Mouse (Mus musculus) spleen, adult 12 weeks (tissue): ENCODE data around the gene Timm23.
"Not testable (repeated sequence)": the region's sequence is repeated elsewhere in the genome, so short reads cannot be mapped to it uniquely, and the experiment has no call there.

Experiments
- DNase-seq: peaks from one replicate; pipeline ENCODE4 v3.0.0; 2022; ENCODE audit warnings: low spot score

Timm23 gene

GRCm38 (mm10) chr14:32165278-32166061, 36.2 kb downstream of the Timm23 start:
- DNase-seq = peak; percentile 82

- no peak for DNase-seq
These were observed 37.3 kb downstream of the Timm23 start for GRCm38 (mm10) chr14:32164173-32165051.

GRCm38 (mm10) chr14:32163203-32163888, 38.4 kb downstream of the Timm23 start:
- DNase-seq = no peak

GRCm38 (mm10) chr14:32162231-32162630, 39.5 kb downstream of the Timm23 start:
- no peak for DNase-seq

GRCm38 (mm10) chr14:32161090-32161885, 40.4 kb downstream of the Timm23 start:
- DNase-seq = no peak

GRCm38 (mm10) chr14:32160563-32160962, 41.1 kb downstream of the Timm23 start:
- no peak for DNase-seq

GRCm38 (mm10) chr14:32159690-32160246, 41.9 kb downstream of the Timm23 start, which contains the start of gene Ncoa4:
Gene Ncoa4, plus strand, starts transcription at chr14:32159865.
- DNase-seq = peak; percentile 94

GRCm38 (mm10) chr14:32159150-32159670, 42.5 kb downstream of the Timm23 start:
- DNase-seq = no peak

GRCm38 (mm10) chr14:32154758-32155157, 46.9 kb downstream of the Timm23 start:
- no peak for DNase-seq

- DNase-seq = no peak
These were observed 48.5 kb downstream of the Timm23 start for GRCm38 (mm10) chr14:32153156-32153555.

- no peak for DNase-seq
These were observed 49.3 kb downstream of the Timm23 start for GRCm38 (mm10) chr14:32152243-32152965.

- no peak for DNase-seq
These were observed 50.8 kb downstream of the Timm23 start for GRCm38 (mm10) chr14:32150872-32151271.

- DNase-seq = no peak
These were observed 55.1 kb downstream of the Timm23 start for GRCm38 (mm10) chr14:32146578-32146977.

GRCm38 (mm10) chr14:32145809-32146511, 55.7 kb downstream of the Timm23 start:
- peak; percentile 60 for DNase-seq

- DNase-seq = no peak
These were observed 56.3 kb downstream of the Timm23 start for GRCm38 (mm10) chr14:32145401-32145800.

- DNase-seq = no peak
These were observed 57.0 kb downstream of the Timm23 start for GRCm38 (mm10) chr14:32144734-32145133.

GRCm38 (mm10) chr14:32141723-32142122, 60.0 kb downstream of the Timm23 start, which contains the start of gene Msmb:
Gene Msmb, plus strand, starts transcription at chr14:32142023.
- no peak for DNase-seq

GRCm38 (mm10) chr14:32140359-32140965, 61.2 kb downstream of the Timm23 start:
- DNase-seq = no peak

- DNase-seq = not testable (repeated sequence)
These were observed 65.2 kb downstream of the Timm23 start for GRCm38 (mm10) chr14:32136467-32136866.
